Mouse (Mus musculus) right cerebral cortex, postnatal 14 days (tissue): ENCODE results near the gene Kpna1.
"Not testable (repeated sequence)": the region's sequence is repeated elsewhere in the genome, so short reads cannot be mapped to it uniquely, and the experiment has no call there.

ENCODE experiments used
- DNase-seq: peaks from one replicate; pipeline ENCODE4 v3.0.0; 2022

The Kpna1 gene

DNA sequence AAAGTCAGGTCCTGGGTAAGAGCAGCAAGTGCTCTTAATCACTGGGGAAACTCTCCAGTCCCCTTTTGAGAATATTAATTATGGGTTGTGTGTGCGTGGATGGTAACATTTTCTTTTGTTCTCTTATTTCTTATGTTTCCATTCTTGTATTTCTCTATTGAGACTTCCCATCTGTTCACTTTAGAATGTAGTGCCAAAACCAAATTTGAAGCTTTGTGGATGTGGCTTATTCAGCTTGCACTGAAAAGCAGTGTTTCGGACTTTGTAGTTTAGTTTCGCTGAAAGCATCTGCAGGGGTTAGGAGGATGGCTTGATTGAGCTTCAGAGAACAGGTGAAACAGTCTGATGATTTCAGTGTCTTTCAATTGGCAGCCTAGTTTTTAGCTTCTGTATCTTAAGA lies 14.8 kb downstream of the Kpna1 start:
- no peak for DNase-seq

GRCm38 (mm10) chr16:35998852-35999251 lies 20.3 kb downstream of the Kpna1 start:
- DNase-seq = not testable (repeated sequence)

DNA sequence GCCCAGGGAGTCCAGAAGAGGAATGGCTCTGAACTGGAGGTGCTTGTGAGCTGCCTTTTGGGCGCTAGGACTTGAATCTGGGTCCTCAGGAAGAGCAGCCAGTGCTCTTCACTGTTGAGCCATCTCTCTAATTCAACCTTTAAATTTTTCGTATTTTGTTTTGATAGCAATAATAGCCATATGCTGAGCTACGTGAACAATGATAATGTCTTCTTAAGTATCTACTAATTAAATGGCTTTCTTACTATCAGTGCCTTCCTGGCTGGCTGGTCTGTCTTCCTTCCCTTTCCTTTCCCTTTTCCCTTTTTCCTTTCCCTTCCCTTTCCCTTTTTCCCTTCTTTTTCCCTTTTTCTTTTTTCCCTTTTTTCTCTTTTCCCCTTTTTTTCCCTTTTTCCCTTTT lies 29.8 kb downstream of the Kpna1 start:
- DNase-seq = no peak

GRCm38 (mm10) chr16:36016335-36016734 lies 37.8 kb downstream of the Kpna1 start:
- no peak for DNase-seq

DNA sequence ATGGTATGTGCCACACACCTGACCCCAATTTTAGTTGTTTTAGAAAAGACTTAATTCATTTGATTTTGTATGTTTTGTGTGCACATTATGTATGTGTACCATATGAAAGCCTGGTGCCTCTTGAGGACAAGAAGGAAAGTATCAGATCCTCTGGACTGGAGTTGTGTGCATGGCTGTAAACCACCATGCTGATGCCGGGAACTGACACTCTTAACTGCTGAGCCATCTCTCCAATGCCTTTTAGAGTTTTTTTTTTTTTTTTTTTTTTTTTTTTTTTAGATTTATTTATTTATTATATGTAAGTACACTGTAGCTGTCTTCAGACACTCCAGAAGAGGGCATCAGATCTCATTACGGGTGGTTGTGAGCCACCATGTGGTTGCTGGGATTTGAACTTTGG lies 49.6 kb downstream of the Kpna1 start:
- not testable (repeated sequence) for DNase-seq

- peak; percentile 86 for DNase-seq
Measured at GRCm38 (mm10) chr16:36040640-36041624, 62.4 kb downstream of the Kpna1 start, which contains the start of gene Wdr5b. Wdr5b (plus strand) TSS chr16:36041190.

- no peak for DNase-seq
Measured at GRCm38 (mm10) chr16:36041625-36042020, 63.1 kb downstream of the Kpna1 start.

- no peak for DNase-seq
Measured at GRCm38 (mm10) chr16:36043073-36043472, 64.5 kb downstream of the Kpna1 start.

DNA sequence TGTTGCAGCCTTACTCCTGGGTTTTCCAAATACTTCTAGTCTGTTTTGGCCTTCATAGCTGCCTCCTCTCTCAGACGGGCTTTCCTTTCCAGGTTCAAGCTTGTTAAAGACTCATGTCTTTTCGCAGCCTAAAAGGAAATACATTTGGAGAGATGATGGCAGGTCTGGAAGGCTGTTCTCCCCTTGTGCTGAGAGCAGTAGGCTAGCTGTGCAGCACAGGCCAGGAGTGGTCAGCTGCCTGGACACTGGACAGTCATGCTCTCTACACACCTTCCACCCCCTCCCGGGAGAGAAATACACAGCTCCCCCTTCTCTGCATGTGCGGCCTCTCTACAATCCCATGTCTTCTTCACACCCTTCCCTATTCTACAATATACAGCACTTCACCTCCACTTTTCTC lies 65.4 kb downstream of the Kpna1 start:
- no peak for DNase-seq

GRCm38 (mm10) chr16:36047538-36047937 lies 69.0 kb downstream of the Kpna1 start:
- DNase-seq = no peak

DNA sequence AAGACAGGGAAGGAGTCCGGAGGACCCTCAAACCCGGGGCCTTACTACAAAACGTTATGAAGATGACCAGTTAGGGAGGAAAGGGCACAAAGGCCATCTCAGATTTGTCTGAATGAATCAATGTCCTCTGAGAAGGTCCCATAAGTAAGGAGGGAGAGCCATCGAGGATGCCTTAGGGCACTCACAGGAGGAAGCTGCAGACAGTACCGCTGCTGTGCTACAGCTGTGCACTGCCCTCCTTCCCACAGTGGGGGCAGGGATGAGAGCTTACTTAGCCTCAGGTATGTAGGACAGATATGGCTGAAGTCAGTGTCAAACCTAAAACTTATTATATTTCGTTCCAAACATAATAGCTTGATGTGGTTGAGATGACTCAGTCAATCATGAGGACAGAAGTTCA lies 72.9 kb downstream of the Kpna1 start:
- DNase-seq = no peak

DNA sequence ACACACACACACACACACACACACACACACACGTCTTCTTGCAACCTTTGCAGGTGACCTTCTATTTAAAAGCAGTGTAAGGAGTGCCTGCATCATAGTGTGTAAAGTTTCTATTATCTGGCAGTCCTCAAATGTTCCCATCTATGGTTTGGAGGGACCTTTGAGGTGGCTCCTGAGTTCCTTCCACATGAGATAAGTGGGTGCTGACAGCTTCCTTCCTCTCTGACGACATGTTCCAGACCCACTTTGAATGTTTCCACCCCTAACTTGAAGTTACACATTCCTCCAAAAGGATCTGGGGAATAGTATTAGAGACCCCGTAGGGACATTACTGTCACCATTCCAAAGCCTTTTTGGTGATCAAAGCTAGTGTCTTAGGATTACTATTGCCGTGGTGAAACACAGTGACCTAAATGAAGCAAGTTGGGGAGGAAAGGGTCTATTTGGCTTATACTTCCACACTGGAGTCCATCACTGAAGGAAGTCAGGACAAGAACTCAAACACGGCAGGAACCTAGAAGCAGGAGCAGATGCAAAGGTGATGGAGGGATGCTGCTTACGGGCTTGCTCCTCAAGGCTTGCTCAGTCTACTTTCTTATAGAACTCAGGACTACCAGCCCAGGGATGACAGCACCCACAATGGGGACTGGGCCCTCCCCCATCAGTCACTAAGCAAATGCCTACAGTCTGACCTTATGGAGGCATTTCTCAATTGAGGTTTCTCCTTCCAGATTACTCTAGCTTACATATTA lies 75.2 kb downstream of the Kpna1 start:
- DNase-seq = no peak

GRCm38 (mm10) chr16:36054920-36055319 lies 76.4 kb downstream of the Kpna1 start:
- DNase-seq = no peak

GRCm38 (mm10) chr16:36056416-36056815 lies 77.9 kb downstream of the Kpna1 start:
- DNase-seq = no peak

DNA sequence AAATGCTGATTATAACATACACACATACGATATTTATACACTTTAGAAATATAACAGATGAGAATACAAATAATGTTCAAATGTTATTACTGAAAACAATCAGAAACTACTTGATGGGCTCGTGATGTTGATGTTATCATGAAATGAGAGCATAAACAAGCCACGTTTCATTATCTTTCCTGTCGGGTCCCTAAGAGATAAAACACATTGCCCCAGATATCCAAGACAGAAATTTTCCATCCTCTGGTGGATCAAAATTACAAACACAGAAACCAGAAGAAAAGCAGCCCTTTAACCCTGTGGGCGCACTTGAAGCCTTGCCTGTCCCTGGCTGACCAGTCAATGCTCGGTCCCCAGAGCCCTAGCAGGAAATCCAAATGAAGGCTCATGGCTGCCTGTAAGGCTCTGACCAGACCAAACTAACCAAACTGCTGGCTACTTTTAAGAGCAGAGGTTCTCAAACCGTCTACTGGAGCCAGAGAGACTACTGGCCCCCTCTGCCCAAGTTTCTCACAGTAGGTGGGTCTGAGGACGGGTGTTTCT lies 79.5 kb downstream of the Kpna1 start:
- DNase-seq = no peak

DNA sequence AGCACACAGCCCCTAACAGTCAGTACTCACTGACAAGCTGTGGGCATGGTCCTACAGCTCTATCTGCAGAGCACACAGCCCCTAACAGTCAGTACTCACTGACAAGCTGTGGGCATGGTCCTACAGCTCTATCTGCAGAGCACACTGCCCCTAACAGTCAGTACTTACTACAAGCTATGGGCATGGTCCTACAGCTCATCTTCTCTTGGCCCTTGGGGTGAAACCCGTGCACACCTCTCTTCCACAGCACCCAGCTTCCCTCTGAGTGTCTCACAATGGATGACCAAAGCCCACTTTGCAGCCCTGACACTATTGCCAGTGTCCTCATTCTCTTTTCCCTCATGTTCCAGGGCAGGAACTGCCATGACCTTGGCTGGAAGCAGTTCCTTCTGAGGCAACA lies 84.0 kb downstream of the Kpna1 start:
- DNase-seq = not testable (repeated sequence)

GRCm38 (mm10) chr16:36063315-36063714 lies 84.8 kb downstream of the Kpna1 start:
- DNase-seq = no peak

DNA sequence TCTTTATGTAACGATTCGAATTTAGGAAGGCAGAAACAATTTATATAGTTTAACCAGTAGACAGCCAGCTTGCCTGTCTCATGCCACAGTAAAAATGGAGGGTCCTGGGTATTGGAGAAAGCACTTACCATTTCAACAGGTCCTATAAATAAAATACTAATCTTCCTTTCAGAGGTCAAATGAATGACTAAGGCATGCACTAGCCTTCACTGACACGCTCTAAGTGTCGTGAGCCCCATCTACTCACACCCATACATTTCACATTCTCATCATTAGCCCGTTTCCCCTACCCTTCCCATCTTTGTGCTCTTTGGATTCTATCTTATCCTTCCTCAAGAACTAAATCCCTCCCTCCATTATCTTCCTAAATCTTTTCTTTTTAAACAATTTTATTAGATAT lies 86.4 kb downstream of the Kpna1 start:
- no peak for DNase-seq

GRCm38 (mm10) chr16:36067694-36068093 lies 89.1 kb downstream of the Kpna1 start:
- DNase-seq = no peak

GRCm38 (mm10) chr16:36068356-36068755 lies 89.8 kb downstream of the Kpna1 start:
- no peak for DNase-seq

DNA sequence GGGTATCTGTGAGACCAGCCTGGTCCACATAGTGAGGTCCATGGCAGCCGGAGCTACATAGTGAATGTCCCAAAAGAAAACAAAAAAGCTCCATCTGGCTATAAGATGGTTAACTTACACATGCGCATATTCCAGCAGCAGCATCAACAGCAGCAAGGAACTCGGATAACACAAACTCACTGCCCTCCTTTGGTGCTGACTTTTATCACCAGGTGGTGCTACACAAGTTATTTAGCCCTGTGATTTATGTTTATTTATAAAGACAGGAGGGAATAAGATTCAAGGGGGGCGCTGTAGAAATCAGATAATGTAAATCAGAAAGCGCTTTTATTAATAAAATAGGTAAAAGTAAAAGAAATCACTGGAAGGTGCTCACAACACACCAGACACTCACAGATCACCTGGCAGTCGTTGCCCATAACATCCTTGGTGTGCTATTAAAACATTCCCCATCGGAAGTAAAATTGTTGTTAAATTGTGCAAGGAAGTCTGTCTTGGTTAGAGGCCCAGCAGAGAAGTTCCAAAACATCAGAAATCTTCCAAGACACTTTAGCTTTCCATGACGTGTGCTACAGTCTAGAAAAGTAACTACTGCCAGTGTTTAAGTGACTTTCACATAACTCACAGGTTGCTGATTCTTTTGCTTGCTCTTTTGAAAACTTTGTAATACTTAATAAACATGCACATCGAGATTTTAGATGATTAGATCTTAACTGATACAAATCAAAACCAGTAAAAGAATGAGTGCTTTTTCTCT lies 91.4 kb downstream of the Kpna1 start:
- DNase-seq = no peak

DNA sequence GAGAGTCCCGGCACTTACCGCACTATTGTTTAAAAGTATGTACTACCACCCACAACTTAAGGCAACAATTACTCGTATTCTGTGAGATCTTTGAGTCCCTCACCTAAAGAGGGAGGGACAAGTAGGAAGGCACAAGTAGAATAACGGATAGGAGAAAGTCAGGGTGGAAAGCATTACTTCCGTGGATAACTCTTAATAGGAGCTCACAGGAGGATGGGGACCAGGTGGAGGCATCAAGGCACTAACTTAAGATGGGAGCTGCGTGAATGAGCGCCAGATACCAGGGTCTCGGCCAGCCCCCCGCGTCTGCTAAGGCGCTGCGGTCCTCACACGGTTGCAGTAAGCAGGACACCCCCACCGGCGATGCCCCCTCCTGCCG lies 92.5 kb downstream of the Kpna1 start:
- no peak for DNase-seq
